Mouse (Mus musculus): ENCODE data around the gene Prkar1a.

Gene Prkar1a

DNA sequence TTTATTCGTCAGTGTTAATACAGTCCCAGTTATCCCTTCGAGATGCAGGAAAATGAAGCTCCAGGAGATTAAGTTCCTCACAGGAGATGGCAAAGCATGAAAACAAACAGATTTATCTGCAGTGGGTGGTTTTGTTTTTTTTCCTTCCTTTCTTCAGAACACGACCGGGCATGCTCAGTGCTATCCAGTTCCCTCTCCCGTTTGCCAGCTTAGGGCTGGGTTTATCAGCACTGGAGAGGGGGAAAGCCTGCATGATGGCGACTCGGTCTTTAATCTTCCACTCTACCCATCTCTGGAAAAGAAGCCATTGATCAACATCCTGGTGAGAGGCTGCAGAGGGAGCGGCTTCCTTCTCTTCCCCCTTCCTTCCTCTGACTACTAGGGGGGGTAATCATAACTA, at the start of gene Prkar1a:
Prkar1a (plus strand) TSS at position 200 of the 400 bp plus-strand sequence.
- no peak for DNase-seq (ENCODE audit: low spot score)

DNA sequence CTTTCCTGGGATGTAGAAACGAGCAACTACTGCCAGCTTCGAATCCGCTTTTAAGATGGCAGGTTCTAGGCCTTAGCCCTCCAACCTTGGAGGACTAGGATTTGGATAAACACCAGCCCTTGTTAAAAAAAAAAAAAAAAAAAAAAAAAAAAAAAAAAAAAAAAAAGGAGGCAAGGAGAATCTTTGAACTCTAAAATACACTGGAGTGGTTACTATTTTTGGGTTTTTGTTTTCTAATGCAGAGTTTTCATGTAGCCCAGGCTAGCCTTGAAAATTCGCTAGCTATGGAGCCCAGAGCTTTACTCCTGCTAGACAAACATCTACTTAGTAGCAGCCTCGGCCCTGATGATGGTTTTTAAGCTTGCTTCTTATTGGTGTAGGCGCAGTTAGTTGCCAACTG, 41.6 kb upstream of the Prkar1a start:
- no peak for DNase-seq (ENCODE audit: low spot score)

DNA sequence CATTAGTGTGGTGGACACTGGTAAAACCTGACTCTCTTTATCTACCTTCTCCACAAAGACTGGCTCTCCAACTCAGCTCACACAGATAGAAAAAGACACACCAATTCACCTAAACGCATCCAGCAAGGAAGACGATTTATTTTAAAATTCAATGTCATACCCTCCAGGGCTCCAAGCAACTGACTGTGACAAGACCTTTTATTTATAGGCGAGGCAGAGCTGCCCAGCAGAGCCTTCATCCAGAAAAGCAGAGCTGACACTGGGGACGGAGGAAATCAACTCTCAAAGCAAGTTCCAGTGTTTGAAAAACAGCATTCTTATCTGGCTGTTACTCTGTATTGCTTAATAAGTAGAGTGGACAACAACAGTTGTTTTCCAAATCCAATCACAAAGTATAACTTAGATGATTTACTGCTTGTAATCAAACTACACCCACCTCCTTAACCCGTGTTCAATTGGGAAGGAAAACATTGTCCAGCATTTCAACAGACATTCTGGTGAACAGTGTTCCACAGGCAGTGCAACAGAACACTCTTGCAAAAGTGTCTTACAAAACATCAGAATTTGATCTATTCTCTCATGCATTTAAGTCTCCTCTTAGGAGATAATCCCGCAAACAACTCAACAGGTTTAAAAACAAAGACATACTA, 40.1 kb upstream of the Prkar1a start:
- no peak for DNase-seq (ENCODE audit: low spot score)

DNA sequence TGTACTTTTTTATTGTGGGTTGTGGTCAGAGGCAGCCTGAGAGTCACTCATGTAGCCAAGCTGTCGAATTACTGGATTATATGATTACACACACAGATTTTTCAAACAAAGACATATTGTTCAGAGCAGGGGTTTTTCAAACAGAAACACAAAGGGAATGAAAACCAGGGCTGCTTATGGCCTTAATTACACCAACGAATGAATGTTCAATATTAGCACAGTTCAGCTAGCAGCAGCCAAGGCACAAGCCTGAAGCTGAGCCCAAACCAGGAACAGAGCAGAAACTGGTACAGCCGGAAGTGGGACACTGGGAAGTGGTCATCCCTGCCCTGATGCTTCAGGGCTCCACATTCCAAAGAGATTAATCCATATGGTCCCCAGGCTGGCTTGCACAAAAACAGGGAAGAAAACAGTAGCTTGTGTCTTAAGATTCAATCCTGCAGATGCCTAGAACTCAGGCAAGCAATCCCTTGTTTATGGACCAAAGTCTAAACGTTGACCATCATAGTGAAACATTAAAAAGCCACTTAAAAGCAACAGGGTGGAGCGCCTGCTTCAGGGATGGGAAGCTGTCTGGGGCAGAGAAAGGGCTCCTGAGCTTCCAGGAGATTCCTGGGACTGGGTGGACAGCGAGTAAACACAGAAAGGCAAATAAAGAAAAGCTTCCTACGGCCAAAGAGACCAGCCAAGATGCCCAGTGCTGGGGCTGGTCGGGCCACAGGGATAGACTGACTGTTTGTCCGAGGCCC, 39.0 kb upstream of the Prkar1a start:
- no peak for DNase-seq (ENCODE audit: low spot score)

DNA sequence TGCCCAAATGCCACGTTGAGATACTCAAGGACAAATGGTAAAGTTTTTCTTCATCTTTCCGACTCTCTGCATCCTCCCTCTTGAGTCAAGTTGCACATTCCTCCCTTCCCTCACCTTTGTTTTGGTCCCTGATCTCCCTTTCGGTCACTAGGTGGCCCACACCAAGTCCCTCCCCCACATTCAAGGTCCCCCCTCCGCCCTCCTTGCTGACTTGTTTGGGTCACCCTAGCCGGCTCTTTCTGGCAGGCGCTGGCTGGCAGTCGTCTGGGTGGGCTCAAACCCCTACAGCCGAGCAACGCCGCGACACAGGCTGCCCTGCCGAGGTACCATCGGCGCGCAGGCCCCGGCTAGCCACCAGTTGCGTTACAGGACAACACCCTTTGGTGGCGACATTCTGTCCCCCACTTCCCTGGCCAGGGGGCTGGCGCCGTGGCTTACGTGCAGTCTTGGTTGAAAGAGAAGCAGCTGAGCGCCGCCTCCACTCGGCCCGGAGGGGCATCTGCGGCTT, 38.4 kb upstream of the Prkar1a start:
- no peak for DNase-seq (ENCODE audit: low spot score)

DNA sequence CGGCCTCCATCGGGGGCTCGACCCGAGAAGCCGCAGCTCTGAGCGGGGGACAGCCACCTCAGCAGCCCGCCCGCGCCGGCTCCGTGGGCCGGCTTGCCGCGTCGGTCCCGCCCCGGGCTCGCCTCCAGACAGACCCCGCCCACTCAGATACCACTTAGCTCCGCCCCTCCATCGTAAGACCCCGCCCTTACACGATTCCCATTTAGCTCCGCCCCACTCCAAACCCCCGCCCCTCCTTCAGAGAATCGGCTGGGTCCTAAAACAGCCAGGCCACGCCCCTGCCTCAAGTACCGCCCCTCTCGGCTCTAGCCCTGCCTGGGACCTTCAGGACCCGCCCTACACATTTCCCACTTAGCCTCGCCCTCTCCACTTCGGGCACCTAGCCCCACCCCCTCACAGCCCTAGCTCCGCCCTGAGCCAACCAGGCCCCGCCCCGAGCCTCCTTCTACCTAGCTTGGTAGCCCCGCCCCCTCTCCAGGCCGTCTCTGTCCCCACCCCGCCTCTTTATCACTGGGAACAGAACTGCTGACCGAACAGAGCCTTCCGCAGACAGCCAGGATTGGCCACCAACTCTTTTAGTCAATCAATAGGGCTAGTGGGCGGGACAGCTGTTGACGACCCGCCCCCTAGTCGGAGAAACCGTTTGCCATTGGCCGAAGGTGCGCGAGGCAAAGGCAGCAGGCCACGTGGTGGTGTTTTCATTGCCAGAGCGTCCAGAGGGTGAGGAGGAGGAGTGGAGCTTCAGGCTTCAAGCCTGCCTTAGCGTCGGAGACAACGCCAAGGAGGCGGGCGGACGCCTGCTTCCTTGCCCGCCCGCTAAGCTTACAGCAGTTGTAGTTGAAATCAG, 37.7 kb upstream of the Prkar1a start, which contains the start of gene Wipi1:
Wipi1 (minus strand) TSS at position 665 of the 847 bp plus-strand sequence.
- peak; percentile 99 for DNase-seq (ENCODE audit: low spot score)

DNA sequence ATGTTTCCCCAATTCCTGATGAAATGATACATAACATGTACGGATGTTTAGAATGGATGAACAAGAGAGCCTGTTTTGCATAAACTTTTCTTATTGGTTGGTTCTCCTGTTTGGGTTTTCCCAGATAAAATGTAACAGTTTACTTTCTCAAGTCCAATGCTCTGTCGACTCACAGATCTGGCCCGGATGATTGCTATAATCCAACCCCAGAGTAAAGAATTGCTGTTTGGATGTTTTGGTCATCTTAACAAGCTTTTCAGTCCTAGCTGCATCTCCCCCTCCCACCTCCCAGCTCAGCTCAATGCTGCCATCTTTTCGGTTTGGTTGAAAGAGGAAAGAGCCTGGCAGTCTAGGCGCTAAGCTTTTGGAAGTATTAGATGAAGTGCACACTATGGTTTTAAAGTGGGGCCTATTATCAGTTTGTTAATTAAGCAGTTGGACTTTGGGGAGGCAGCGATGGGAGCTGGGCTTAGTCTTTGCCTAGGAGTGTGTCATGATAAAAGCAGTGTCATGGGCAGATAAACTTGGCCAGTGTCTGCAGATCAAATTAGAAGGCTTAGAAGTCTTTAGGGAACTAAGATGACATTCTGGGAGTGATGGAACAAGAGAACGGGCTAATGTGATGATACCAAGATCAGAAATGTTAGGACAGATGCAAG, 36.2 kb upstream of the Prkar1a start:
- no peak for DNase-seq (ENCODE audit: low spot score)

DNA sequence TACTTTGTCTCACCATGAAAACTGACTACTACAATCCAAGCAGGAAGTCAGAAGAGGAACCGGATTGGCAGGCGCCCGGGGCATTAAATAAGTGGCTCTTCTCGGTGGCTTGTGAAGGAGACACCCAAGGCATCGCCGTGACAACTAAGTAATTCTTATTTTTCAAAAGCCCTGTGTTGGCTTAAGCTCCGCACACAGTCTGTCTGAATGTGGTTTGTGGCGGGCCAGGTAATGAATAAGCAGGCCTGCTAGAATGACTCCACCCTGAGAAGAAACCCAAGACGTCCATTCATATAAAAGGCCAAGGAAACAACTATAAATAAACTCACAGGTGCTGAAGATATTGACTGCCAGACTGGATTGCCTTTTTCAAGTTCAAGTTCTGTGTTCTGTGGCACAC, 33.9 kb upstream of the Prkar1a start:
- no peak for DNase-seq (ENCODE audit: low spot score)

DNA sequence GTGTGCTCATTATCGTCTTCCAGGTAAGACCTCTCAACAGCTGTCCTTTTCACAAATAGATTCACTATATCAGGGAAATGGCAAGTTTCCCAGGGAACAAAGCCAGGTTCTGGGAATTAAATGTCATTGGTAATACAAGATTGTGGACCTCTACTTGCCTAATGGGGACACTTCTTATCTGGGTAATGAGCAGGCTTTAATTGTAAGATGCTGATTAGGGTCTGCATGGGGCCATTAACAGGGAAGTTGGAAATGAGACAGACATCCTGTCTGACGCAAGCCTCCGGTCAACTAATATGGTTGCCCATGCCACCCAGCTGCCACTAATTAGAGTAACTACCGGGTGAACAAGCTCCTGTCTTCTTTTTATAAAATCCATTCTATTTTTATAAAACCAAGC, 32.9 kb upstream of the Prkar1a start:
- no peak for DNase-seq (ENCODE audit: low spot score)

DNA sequence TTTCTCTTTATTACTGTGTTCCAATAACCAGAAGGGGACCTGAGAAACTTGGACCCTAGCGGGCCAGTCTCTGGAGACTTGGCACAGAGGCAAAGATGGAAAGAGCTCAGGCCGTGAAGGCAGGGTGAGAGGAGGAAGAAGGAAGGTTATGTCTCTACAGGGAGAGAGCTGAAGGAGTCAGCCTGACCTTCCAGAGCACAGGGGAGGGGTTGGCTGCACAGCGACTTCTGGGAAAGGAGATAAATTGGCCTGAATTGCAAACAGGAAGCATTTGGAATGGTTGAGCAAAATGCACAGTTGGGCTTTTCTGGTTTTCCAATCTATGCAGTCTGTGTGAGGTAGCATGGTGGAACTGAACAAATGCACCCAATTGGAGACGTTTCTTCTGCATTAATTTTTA, 32.4 kb upstream of the Prkar1a start:
- DNase-seq (ENCODE audit: low spot score), result peak; percentile 61

DNA sequence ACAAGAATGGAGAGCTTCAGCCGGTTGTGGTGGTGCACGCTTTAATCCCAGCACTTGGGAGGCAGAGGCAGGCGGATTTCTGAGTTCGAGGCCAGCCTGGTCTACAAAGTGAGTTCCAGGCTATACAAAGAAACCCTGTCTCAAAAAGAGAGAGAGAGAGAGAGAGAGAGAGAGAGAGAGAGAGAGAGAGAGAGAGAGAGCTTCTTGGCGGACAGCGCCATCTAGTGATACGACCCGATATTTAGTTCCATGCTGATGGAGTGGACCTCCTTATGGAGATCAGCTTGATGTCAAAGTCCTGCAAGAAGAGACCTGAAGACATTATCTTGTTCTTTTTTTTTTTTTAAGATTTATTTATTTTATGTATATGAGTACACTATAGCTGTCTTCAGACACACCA, 30.1 kb upstream of the Prkar1a start:
- DNase-seq (ENCODE audit: low spot score), result peak; percentile 58

DNA sequence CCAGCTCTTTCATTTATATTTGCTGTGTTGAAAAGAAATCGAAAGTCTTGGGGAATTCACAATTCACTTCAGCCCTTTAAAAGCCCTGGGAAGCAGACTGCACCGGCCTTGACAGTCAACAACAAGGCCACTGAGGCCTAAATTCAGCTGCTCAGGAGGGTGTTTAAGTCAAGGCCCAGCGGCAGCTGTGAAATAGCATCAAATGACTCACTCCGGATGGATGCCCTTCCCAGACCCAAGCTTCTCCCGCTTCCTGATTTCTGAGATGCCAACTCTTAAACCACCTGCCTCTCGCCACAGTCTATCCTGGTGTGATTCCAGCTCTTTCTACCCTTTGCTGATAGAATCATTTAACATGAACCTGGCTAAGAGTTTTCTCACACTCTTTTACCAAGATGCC, 28.8 kb upstream of the Prkar1a start:
- DNase-seq (ENCODE audit: low spot score), result no peak

DNA sequence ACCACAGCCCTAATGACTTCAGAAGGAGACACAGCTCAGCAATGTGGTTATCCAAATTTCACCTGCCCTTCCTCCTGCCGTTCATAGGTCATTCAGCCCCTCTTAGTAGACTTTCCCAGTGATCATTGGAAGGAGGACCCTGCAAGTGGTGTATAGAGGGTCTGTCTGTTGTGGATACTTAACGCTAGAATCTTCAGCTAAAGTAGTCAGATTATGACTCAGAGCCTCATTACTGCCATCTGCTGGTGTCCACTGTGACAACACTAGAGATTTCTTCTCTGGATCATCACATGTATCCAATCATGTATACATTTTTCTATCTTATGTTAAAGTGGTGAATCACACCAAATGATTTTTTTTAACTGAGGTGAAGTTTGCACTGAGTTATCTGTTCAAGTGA, 28.0 kb upstream of the Prkar1a start:
- DNase-seq (ENCODE audit: low spot score), result no peak

DNA sequence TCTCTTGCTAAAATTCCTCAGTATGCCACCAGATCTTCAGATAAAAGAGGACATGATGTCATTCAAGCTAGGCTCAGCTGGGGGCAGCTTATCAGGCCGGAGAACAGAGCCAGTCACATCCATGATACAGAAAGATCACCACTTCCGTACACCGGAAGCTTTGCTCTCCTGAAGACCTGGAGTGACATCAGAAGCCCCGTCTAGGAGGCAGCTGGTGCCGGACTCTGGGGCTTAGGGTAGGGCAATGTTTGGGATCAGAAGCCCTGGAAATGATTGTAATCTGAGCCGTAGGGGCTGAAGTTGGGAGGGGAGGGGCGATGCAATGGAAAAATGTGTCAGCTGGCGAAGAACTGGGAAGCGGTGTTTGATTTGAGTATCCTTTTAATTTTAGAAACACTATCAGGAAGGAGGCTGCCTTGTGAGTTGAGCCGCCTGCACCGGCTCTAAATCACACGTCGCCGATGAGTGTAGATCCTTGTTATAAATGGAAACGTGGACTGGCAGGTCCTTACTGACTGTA, 26.6 kb upstream of the Prkar1a start:
- DNase-seq (ENCODE audit: low spot score), result no peak

DNA sequence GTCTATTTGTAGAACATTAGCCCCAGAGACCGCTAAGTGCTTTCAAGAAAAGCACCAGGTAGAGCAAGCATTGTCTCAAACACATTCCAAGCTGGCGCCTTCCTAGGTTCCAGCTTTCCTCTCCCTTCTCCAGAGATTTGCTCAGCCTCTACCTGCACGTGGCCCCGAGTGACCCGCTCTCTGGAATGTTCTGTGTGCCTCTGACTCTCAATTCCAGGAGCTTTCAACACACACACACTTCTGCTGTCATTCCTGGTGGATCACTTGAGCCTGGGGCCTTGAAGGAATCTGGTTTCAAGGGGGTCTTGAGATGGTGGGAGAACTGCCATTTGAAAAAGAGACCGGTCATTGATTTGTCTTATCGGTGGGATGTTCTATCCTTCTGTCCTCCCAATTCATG, 26.0 kb upstream of the Prkar1a start:
- DNase-seq (ENCODE audit: low spot score), result no peak

DNA sequence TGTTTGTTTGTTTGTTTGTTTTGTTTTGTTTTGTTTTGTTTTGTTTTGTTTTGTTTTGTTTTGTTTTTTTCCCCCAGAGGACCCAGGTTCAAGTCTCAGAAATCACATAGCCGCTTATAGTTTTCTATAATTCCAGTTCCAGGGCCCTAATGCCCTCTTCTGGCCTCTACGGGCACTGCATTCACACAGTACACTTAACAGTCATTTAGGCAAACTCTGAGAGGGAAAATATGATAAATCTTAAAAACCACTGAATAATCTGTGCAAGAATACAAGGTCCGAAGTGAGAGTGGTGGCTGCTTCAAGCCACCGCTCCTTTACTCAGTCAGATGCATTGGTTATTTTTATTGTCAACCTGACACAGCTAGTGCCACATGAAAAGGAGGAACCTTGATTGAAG, 21.6 kb upstream of the Prkar1a start:
- no peak for DNase-seq (ENCODE audit: low spot score)

DNA sequence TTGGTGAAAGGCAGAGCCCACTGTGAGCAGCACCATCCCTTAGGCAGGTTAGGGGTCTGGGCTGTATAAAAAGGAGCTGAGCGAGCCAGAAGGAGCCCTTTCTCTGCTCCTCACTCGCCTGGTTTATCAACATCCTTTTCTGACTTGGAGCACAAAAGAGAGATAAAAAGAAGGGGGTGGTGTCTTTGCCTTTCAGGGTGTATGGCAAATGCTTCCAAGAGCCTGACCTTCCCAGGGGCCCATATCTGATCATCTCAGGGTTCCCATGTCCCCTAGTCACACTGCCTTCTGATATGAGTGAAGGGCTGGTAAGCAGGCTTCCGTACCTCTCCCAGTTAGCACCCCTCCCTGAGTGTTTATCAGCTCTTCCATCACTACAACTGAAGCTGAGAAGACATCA, 21.1 kb upstream of the Prkar1a start:
- no peak for DNase-seq (ENCODE audit: low spot score)

DNA sequence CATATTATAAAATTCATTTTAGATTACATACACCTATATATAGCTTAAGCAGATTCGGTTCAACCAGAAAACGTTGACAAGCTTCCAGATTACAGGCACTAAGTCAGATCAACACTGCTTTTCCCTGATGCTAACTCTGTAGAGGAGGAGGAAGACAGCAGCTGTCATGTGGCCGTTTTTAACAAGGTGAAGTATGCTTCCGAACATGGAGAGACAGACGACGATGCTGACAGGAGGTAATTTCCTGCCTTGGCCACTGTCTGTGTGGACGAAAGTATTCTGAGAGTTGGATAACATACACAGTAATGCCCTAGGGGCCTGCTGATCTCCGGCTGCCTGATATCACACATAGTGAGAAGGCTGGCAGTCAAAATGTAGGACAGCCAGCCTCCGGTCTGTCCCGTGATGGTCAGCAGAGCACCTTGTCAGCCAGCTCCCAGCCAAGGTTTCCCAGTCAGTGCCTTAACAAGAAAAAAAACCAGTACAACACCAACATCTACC, 20.1 kb upstream of the Prkar1a start:
- no peak for DNase-seq (ENCODE audit: low spot score)

DNA sequence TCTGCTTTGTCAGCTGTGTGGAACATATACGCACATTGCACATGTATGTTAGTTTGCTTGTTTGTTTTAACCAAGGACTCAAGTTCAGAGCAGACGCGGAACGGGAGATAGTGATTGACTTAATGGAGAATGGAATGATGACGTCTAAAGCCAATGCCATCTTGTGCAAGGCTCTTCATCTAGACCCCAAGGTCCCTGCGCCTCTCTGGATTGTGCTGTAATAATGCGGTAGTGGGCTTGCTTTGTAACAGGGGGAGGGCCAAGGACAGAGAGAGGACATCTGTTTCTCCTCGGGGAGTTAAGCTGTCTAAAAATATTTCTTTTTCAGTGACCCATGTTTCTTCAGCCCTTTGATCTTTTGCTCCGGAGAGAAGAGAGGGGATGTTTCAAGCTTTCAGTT, 14.3 kb upstream of the Prkar1a start:
- DNase-seq (ENCODE audit: low spot score), result no peak

DNA sequence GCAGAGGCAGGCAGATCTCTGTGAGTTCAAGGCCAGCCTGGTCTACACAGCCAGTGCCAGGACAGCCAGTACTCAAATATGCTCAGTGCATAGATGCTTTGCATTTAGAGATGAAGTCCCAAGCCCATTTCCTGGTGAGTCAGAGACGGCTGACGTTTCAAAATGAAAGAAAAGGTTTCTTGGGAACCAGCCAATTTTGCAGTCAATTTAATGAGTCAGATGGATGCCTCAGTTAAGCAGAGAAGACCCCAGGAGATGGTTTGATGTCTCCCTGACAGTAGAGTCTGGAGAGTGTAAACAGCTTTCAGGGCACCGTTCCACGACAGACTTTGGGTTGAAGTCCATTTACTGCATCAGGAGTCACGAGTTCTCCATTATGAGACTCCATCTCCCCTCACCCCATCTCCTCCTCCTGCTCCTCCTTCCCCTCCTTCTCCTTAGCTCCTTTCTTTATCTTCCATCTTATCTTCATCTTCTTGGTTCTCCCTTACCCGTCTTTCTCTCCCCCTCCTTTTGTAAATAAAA, 13.3 kb upstream of the Prkar1a start:
- no peak for DNase-seq (ENCODE audit: low spot score)

DNA sequence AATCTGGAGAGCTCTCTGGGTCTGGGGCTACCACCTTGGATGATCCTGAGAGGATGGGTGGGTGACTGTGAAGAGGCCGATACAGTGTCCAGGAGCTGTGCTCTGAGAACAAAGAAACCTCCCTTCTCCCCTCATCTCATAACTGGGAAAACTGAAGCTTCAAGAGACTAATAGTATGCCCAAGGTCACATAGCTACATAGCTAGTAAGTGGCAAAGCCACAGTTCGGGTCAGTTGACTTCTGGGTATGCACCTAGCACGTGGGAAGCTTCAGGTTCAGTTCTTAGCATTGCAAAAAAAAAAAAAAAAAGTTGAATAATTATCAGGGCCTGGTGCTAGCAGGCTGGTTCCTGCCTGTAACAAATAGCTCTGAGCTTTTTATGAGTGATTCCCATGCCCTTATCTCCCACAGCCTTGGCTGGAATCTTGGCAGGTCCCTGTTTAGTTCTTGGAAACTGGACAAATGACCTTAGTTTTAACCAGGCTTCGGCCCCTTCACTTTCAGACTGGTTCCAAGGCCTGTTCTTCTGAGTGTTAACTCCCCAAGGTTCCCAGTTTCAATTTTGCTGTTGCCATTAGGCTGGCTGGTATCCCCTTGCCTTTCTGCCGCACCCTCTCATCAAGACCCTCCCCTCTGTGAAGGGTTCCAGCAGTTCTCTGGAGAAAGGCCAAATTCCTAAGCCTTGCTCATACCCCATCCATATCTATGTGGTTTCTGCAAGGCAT, 7.5 kb upstream of the Prkar1a start:
- DNase-seq (ENCODE audit: low spot score), result peak; percentile 41

Data from ovary, postnatal 36 days (tissue).